ENCODE assay signal across 8 mouse cellular contexts in the genomic region with DNA sequence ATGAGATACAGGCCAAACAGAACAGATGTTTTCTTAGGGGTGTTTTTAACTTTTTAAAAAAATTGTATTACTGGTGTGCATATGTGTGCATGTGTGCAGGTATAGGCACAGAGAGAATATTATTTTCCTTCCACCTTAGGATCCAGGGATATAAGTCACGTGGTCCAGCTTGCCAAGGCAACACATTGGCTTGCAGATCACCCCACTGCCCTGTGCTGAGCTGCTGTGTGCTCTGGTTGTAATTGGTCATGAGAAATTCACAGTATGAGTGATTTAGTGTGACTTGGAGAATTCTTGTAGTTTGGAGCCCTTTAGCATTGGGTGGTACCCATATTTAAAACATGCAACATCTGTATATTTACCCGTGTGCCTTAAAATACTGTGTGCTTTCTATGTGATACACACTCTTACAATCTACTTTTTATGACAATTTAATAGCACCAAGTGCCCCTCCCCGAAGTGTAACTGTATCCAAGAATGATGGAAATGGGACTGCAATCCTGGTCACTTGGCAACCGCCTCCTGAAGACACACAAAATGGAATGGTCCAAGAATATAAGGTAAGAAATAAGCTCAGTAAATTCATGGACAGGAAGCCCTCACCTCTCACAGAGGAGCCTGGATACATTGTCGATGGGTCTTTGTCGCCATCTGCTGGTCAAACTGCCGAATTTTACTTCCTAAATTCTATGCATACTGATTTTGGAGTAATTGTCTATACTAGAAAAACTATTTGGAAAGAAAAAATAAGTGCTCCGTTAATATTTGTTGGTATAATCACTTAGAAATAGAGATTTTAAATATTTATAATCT.
A peak's percentile ranks its signal among the peaks of the same experiment; 100 is the strongest.
DNase-seq lines count a peak whose midpoint lies in the region; ATAC-seq lines count a peak whose summit lies in the region.

No protein-coding gene starts in this region.

- ATAC-seq in embryonic facial prominence, embryonic 11.5 days (replicated peaks; ENCODE audit: insufficient number of reproducible peaks, low FRiP score, low TSS enrichment, low read depth) = peak; percentile 39; the same call in 1 of the 2 replicates

- no peaks in the 10 kb centered on the region for H3K9me3 ChIP-seq in embryonic facial prominence, embryonic 11.5 days (replicated peaks; ENCODE audit: control insufficient read depth, low read length)

- no peak overlapping the region for H3K4me3 ChIP-seq in embryonic facial prominence, embryonic 11.5 days (ENCODE audit: low read depth, low read length)

- peak; percentile 67 for DNase-seq in ES-CJ7 (ENCODE audit: low read depth, low spot score)
- DNase-seq in adrenal gland, postnatal 36 days = peak; percentile 72 to 74
- peak; percentile 90 for DNase-seq in embryonic facial prominence, embryonic 11.5 days (ENCODE audit: low spot score)
- peak; percentile 72 to 86 for DNase-seq in heart, postnatal 10 days
- DNase-seq in kidney, postnatal 36 days = peak; percentile 55 to 82
- peak; percentile 18 to 54 for DNase-seq in lung, adult 18-20 months
- peak; percentile 11 for DNase-seq in ovary, adult 18-20 months (ENCODE audit: low spot score)
- DNase-seq in urinary bladder, postnatal 36 days (ENCODE audit: low spot score in 2 of 2) = peak; percentile 37 to 60

- H3K4me1 ChIP-seq in embryonic facial prominence, embryonic 11.5 days (ENCODE audit: control insufficient read depth, insufficient read depth, low read length) = no peaks in the 10 kb centered on the region

- no peak overlapping the region for H3K27ac ChIP-seq in embryonic facial prominence, embryonic 11.5 days (replicated peaks; ENCODE audit: low read depth, low read length)

- H3K27me3 ChIP-seq in embryonic facial prominence, embryonic 11.5 days (ENCODE audit: control insufficient read depth, insufficient read depth, low read length) = no peaks in the 10 kb centered on the region

- H3K36me3 ChIP-seq in embryonic facial prominence, embryonic 11.5 days (replicated peaks; ENCODE audit: control insufficient read depth, insufficient read depth, low read depth, low read length) = no peaks in the 10 kb centered on the region

- WGBS in embryonic facial prominence, embryonic 11.5 days = 33% methylated on average over 8 of the region's 8 CpGs

- no peak overlapping the region for H3K9ac ChIP-seq in embryonic facial prominence, embryonic 11.5 days (replicated peaks; ENCODE audit: low read length)

- no peak overlapping the region for H3K4me2 ChIP-seq in embryonic facial prominence, embryonic 11.5 days (ENCODE audit: low read depth, low read length)

- intact Hi-C loops in heart, postnatal 10 days (cut with DNase I) = loop anchor here (1.0 to 5.0 kb wide), 5 partner anchors 287 to 761 kb away; no protein-coding TSS in a partner anchor

Comparison
In these comparisons a context has a peak if more than half of its experiments do, and no peak if none do; other contexts are left out.
1. DNase-seq: peak in every context shown above with its lines; median percentile 90 in embryonic facial prominence, embryonic 11.5 days; 79 in heart, postnatal 10 days; 73 in adrenal gland, postnatal 36 days; 68 in kidney, postnatal 36 days; 67 in ES-CJ7; 48 in urinary bladder, postnatal 36 days; 36 in lung, adult 18-20 months; 11 in ovary, adult 18-20 months.